Mouse (Mus musculus) lung, adult 2 months (tissue): Measurements from ENCODE around the gene Irf2.

Experiments used
- CTCF ChIP-seq: fragments of 200-500 bp; IDR thresholded peaks from 2 replicates; pipeline ENCODE4 v1.5.1; 2011; ENCODE audit warnings: mild to moderate bottlenecking, low read length, control low read depth; ENCODE audit not compliant: insufficient read depth
- POLR2A ChIP-seq: fragments of 200-500 bp; IDR thresholded peaks from 2 replicates; pipeline ENCODE4 v1.6.1; 2011; ENCODE audit warnings: low read depth, mild to moderate bottlenecking, control low read depth, low read length, borderline replicate concordance; ENCODE audit errors: extremely low read depth

DNA sequence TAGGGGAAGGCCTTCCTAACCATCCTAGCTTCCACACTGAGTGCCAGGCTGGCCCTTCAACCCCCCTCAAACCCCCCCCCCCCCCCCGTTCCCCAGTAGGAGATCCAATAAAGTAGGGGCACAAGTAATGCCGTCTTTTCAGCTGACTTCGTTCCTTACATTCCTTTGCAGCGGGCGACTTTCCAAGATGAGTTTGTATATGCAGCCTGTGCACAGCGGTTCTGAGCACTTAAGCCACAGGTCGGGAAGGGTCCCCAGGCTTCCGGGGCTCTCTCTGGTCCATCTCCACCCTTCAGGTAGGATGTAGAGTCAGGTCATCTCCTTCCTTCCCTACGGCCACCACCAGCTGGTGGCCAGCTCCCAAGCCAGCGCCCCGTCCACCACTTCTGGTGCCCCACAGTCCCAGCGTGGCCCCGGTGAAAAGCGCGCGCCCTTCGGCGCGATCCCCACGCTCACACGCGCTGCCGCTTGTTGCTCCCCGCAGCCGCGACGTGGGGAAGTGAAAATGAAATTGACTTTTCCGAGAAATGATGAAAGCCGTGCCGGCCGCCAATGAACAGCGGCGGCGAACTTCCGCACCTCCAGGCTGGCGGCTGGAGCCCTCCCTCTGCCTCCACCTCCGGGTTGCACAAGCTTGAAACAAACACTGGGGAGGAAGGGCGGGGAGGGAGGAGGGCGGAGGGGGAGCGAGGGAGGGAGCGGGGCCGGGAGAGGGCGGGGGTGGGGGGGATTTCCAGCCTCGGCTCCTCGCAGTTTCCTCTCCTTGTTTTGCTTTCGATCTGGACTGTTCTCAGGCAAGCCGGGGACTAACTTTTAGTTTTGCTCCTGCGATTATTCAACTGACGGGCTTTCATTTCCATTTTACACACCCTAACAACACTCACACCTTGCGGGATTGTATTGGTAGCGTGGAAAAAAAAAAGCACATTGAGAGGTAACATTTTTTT is at the start of gene Irf2:
- TF ChIP-seq CTCF (no peak), POLR2A (peak; percentile 77; the same call in 1 of the 2 replicates)
